Mouse (Mus musculus): Measurements from ENCODE around the gene Sarm1. TPM values are rescaled to one million over a fixed set of nuclear protein-coding genes. Genes with fewer than 3 reads are reported as not detected.
A peak's percentile ranks its signal among the peaks of the same experiment; 100 is the strongest.

Sarm1 gene
- total RNA-seq, 2 experiments from 2014 or later = 34.3 to 36.5 TPM

- intact Hi-C loops (cut with DNase I) = no loop called here
- no peak for DNase-seq (ENCODE audit: low spot score in 2 of 2)
Observed at GRCm38 (mm10) chr11:78431176-78431575, 66.4 kb downstream of the Sarm1 start.

GRCm38 (mm10) chr11:78430195-78430878, 67.2 kb downstream of the Sarm1 start:
- intact Hi-C loops (cut with DNase I) = no loop called here
- no peak for DNase-seq (ENCODE audit: low spot score in 2 of 2)

- no peak for DNase-seq (ENCODE audit: low spot score in 2 of 2)
- intact Hi-C loops (cut with DNase I) = no loop called here
Observed at GRCm38 (mm10) chr11:78428309-78428708, 69.2 kb downstream of the Sarm1 start.

GRCm38 (mm10) chr11:78427655-78428054, 69.9 kb downstream of the Sarm1 start:
- no peak for DNase-seq (ENCODE audit: low spot score in 2 of 2)
- intact Hi-C loops (cut with DNase I) = no loop called here

- intact Hi-C loops (cut with DNase I) = no loop called here
- DNase-seq (ENCODE audit: low spot score in 2 of 2) = no peak
Observed at GRCm38 (mm10) chr11:78425572-78425971, 72.0 kb downstream of the Sarm1 start.

- intact Hi-C loops (cut with DNase I) = no loop called here
- DNase-seq (ENCODE audit: low spot score in 2 of 2) = peak; percentile 6 to 42
Observed at GRCm38 (mm10) chr11:78424352-78424751, 73.2 kb downstream of the Sarm1 start.

Other genes starting within 250 kb of the Sarm1 start
- gene 2610507B11Rik, start 236.0 kb downstream of the Sarm1 start, total RNA-seq (2021) = 100 to 1,000 TPM; 179 to 197 TPM
- 10 to 100 TPM; 15.3 to 19.1 TPM for gene BC030499, start 206.9 kb downstream of the Sarm1 start, total RNA-seq (2021)
- gene Spag5, start 196.2 kb downstream of the Sarm1 start, total RNA-seq (2021) = 1 to 10 TPM; 8.0 to 8.9 TPM
- 100 to 1,000 TPM; 771 to 821 TPM for gene Aldoc, start 174.8 kb downstream of the Sarm1 start, total RNA-seq (2021)
- gene Pigs, start 169.3 kb downstream of the Sarm1 start, total RNA-seq (2021) = 10 to 100 TPM; 67.0 to 67.7 TPM
- gene Unc119, start 154.3 kb downstream of the Sarm1 start, total RNA-seq (2021) = 10 to 100 TPM; 27.9 to 30.2 TPM
- under 1 TPM in 1 of 2 experiments, not detected in 1; 0.09 TPM for gene Foxn1, start 111.2 kb downstream of the Sarm1 start, total RNA-seq (2021)
- not detected for gene Slc13a2, start 75.5 kb downstream of the Sarm1 start, total RNA-seq (2021)
- 10 to 100 TPM; 10.5 to 11.2 TPM for gene Slc46a1, start 32.1 kb downstream of the Sarm1 start, total RNA-seq (2021)
- 10 to 100 TPM; 71.6 to 75.3 TPM for gene Vtn, start 1.3 kb upstream of the Sarm1 start, total RNA-seq (2021)
- 1 to 10 TPM in 1 of 2 experiments, under 1 TPM in 1; 0.98 to 1.2 TPM for gene Sebox, start 5.7 kb upstream of the Sarm1 start, total RNA-seq (2021)
- 10 to 100 TPM; 38.8 to 45.1 TPM for gene Tmem199, start 14.4 kb upstream of the Sarm1 start, total RNA-seq (2021)
- 100 to 1,000 TPM; 104 to 115 TPM for gene Poldip2, start 14.4 kb upstream of the Sarm1 start, total RNA-seq (2021)
- gene Tnfaip1, start 38.6 kb upstream of the Sarm1 start, total RNA-seq (2021) = 10 to 100 TPM; 38.5 to 39.0 TPM
- gene Ift20, start 38.6 kb upstream of the Sarm1 start, total RNA-seq (2021) = 10 to 100 TPM; 90.3 to 91.2 TPM
- 10 to 100 TPM; 19.8 to 20.7 TPM for gene Tmem97, start 53.0 kb upstream of the Sarm1 start, total RNA-seq (2021)
- 100 to 1,000 TPM; 113 to 115 TPM for gene Nlk, start 199.6 kb upstream of the Sarm1 start, total RNA-seq (2021)